Mouse (Mus musculus): ENCODE data around the gene Plxdc1.

Plxdc1 gene

DNA sequence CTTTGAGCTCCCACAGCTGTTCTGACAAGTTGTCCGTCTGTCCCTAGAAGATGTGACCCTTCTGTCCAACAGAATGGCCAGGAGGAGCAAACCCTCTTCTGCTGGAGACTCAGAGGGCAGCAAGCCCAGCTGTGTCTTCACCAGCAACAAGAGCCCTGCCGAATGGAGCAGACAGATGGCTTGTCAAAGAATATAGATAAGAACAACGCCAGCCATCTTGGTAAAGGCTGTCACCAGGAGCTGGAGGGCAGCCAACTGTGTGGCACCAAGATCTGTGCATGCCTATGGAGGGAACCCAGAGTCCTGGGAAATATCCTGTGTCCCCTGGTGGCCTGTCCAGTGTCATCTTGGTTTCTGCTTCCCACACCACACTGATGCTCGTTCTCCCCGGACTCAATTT is 78.3 kb downstream of the Plxdc1 start:
- no peak for DNase-seq

DNA sequence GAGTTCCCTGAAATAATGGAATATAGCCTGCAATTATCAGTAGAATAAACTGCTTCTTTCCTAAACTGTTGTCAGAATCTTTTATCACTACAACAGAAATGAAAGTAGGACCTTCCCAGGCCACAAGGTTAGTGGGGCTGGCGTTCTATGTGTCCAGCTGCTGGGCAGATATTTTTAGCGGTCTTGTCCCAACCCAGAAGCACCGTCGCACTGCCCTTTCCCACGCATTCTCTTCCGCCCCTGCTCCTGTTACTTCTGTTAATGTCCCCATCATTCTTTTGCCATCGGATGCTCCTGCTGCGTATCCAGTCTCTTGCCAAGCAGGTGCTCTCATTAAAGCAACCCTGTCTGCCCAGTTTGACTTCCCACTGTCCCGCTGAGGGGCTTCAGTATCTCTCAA is 79.3 kb downstream of the Plxdc1 start:
- DNase-seq: no peak

DNA sequence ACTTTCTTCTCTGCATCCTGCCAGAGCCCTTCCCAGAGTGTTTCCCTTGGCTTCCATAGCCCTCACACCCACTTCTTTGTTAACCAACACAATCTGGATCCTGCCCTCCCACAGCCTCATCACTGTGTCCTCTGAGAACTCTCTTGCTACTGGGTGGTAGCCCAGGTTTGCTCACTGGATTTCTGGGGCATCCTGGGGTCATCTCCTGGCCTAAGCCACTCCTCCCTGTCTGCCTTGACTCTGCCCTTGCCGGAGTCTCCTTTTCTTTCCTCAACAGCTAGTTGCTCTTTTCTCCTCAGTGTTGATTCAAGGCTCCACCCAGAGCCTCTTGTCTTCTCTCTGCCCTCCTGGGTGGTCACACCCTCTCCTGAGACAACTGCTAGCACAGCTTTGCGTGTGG is 80.3 kb downstream of the Plxdc1 start:
- no peak for DNase-seq

DNA sequence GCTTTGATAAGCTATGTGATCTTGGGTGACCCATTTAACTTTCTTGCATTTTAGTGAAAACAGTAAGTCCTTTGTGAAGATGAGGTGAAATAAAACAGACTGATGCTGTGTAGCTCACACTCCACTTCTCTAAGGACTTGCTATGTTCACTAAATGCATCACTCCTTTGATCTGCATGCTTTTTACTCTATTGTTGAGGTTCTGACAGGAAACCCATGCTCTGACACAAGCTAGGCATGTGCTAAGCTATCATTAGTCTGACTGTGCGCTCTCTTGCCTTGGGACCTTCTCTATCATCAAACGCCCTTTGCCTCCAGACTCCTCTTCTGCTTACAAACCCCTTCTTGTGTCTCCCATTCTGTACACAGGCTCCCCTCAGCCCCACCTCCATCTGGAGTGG is 80.7 kb downstream of the Plxdc1 start:
- no peak for DNase-seq

DNA sequence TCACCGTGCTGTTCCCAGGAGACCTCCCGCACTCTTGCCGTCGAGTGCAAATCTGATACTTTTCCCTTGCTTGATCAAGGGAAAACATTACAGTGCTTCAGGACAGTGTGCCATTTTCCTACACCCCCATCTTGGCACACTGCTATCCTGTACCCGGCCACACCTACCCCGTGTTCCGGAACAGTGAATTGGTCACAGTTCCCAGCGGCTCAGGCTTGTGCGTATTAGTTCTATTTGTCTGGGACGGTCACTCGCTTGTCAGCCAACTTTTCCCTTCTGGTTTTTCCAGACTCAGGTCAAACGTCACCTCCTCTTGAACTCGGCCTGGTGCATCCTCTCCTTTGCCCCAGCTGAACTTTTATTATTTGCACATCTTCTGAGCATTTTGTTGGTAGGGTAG is 81.4 kb downstream of the Plxdc1 start:
- DNase-seq: no peak

DNA sequence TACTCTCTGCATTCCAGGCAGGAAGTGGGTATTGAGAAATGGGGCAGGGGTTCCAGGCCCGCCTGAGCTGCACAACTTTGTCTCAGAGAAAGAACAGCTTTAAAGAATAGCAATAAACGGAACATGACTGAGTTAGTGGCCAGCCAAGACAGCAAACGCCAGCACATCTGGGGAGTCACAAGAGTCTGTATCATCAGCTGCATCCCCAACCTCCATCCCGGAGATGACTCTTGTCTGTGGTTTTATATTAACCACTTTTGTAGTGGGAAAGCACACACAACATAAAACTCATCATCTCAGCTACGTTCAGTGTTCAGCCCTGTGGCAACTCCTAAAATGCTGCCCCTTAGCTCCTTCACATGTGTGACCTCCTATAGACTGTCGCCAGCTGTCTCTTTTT is 84.4 kb downstream of the Plxdc1 start:
- DNase-seq: no peak

DNA sequence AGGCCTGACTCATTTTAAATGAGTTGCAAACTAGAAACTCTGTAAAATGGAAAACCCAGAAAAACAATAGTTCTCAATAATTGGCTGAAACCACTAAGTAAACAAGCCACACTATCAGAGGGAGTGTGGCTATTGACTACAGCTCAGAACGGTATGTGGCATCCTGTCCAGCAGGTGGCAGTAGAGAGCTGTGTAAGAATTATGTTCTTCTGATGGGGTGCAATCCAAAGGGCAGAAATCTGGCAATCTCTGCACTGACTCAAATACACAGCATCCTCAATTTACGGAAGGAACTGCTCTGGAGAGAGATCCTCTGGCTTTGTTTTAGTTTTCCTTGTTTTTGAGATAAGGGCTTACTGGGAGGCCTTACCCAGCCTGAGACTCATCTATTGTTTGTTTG is 86.4 kb downstream of the Plxdc1 start:
- DNase-seq: peak; percentile 89

DNA sequence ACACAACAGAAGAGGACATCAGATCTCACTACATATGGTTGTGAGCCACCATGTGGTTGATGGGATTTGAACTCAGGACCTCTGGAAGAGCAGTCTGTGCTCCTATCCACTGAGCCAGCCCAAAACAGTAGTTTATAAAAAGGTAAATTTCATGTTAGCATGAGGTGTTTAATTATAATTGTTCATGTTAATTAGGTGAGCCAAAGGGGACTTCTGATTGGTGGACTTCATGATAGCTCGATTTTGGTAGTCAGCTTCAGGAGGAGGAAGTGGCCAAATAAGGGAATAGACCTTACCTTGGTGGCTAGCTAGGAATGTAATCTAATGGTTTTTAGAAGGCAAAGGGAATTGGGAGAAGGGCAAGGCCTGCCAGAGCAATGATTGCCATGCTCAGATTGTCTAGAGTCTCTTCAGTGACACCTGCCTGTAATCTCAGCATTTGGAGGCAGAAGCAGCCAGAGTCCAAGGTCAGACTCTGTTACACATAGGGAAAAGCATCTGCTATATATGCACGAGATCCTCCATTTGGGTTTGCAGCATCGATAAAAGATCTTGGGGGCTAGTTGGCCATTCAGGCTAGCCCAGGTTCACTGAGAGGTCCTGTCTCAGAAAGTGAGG is 88.6 kb downstream of the Plxdc1 start:
- no peak for DNase-seq

DNA sequence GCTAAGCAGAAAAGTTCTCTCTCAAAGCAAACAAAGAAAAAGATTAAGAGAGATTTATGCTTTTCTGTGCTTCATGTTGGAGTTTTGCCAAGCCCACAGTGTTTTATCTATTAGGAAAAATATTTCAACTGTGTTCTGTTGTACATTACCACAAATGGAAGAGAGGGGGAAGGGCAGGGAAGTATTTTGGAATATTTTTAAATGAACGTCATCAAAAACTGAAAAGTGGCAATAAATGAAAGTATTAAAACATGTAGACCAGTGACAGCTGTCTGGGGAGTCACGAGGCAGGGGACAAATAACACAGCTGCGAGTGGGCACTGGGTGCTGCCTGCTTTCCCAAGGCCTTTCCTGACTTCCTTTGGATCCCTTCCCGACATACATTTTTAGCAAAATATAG is 89.6 kb downstream of the Plxdc1 start:
- no peak for DNase-seq

DNA sequence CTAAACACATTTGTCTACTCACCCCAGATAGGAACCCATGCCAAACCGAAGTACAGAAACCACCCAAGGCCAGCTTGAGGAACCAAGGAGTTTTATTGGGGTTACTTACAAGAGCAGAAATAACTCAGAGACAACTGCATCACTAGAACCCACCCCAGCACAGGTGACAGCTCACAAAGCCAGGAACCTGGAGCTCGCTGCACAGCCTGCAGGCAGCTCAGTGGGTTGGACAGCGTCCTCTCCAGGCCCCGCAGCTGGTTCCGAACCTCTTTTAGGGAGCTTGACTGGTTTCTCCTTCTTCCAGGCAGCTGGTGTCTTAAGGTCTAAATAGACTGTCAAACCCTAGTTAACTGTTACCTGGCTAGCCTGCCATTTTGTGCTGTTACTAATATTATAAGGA is 94.4 kb downstream of the Plxdc1 start:
- no peak for DNase-seq

DNA sequence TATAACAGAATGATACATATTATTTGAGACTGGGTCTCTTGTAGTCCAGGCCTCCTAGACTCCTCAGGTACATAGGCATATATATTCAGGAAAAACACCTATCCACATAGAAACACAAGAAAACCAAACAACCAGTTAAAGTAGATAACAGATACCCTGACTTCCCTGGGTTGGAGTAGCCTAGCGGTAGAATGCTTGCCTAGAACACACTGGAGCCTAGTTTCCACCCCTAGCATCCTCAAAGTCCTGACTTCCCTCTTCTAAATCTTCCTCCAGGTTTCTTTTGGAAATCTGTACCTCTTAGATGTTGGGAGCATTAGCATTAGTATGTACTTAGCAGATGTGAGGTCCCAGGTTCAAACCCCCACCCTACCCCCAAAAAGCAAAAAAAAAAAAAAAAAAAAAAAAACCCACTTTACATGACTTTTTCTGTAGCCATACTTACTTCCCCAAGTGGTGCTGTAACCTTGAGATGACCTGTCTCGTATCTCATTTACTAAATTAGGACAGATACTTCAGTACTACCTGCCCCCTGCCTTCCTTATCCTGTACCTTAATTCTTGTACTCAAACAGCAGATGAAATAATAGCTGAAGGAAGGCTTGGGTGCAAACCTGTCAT is 100.8 kb downstream of the Plxdc1 start:
- DNase-seq: no peak

DNA sequence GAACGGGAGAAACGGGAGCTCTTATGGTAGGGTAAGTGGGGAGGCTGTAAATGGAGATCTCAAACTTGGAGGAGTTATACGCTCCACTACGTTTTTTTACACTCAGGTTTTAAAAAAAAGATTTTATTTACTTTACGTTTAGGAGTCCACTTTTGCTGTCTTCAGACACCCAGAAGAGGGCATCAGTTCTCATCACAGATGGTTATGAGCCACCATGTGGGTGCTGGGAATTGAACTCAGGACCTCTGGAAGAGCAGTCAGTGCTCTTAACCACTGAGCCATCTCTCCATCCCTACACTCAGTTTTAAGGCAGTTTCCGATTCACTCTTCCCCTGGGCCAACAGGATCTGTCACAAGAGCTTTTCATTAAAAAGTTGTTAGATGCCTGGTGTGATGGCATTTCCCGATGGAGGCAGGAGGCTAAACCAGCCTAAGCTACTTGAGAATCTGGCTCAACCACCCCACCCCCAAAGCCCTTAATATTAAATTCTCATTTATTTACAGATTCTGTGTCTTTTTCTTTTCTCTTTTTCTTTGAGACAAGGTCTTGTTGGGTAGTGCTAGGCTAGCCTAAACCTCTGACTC is 101.6 kb downstream of the Plxdc1 start:
- DNase-seq: no peak

DNA sequence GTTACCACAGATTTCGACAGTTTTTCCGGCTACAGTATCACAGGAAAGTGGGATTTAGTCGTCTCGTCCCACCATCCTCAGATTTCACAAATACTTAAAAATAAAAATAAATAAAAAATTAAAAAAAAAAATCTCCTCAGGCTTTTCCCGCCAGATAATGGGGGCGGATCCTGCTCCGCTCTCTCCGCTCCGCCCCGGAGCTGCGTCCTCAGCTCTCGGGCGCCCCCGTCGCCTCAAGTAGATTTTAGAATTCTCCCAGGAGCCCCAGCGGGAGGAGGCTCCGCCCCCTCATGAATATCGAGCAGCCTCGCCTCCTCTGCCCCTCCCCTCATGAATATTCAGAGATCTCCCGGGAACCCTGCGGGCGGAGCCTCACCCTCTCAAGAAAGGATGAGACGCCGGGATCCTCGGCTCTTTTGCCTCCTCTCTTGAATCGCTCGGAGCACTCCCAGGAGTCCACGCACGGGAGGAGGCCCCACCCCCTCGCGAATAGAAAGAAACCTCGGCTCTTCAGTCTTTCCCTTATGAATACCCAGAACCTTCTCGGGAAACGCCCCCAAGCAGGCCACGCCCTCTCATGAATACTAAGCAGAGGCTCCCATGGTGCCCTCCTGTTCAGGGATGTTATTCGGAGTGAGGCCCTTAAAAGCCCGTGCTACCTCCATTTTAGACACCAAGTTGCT is 102.2 kb downstream of the Plxdc1 start, which contains the start of gene Fbxo47:
Fbxo47 (minus strand) TSS at position 237 of the 683 bp plus-strand sequence.
- peak; percentile 99 for DNase-seq

DNA sequence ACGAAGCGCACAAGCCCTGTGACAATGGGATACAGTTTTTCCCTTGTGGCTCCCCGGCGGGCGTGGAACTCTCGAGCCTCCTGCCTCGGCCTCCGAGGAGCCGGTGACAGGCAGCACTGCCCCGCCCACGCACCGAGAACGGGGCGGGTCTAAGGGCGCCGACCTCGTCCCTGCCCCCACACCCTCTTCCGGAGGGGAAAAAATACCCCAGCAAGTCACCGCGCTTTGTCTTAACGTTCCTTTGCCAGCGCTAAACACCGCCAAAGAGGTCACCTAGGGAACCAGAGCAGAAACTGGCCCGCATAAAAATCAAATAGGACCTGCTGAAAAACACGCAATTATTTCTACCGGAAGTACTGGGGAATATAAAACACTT is 102.7 kb downstream of the Plxdc1 start:
- peak; percentile 81 for DNase-seq

DNA sequence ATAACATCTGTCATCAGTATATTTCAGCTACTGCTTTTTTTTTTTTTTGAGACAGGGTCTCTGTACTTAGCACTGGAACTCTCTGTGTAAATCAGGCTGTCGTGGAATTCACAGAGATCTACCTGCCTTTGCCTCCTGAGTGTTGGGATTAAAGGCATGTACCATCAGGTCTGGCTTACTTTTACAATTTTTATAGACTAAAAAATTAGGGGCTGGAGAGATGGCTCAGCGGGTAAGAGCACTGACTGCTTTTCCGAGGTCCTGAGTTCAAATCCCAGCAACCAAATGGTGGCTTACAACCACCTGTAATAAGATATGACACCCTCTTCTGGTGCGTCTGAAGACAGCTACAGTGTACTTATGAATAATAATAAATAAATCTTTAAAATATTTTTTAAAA is 105.9 kb downstream of the Plxdc1 start:
- DNase-seq: no peak

DNA sequence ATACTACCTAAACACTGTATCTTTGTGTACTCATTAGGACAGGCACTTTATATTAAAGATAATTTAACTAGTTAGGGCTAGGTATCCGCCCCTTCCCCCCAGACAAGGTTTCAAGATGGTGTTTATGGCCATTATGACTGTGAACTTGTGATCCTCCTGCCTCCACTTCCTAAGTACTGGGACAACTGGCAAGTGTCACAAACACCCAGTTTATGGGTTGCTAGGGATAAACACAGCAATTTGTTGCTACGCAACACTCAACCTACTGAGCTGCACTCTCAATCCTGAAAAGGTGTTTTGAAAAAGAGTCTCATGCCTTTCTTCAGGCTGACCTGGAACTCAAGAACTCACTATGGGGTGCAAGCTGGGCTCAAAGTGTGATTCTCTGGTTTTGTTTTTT is 108.9 kb downstream of the Plxdc1 start:
- no peak for DNase-seq

DNA sequence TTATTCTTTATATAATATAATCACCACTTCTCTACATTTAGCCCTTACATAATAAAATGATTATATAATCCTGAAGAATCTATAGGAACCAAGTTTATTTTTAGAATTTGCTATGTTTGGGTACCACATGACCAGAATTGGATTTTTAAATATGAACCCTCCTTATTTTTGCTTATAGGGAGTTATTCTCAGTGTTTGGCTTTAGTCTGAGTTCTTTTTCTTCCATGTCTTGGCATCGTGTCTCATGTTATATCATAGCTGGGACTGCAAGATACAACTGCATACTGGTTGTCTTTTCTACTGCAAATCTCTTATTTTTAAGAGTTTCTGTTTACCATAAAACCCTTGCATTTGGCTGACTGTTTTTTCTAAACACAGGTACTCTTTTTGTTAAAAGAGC is 111.8 kb downstream of the Plxdc1 start:
- DNase-seq: no peak

Measured in retina, postnatal 1 day (tissue).